Mouse (Mus musculus): ENCODE data around the gene Hinfp.
"Not testable (repeated sequence)": the region's sequence is repeated elsewhere in the genome, so short reads cannot be mapped to it uniquely, and the experiment has no call there.

Hinfp gene

DNA sequence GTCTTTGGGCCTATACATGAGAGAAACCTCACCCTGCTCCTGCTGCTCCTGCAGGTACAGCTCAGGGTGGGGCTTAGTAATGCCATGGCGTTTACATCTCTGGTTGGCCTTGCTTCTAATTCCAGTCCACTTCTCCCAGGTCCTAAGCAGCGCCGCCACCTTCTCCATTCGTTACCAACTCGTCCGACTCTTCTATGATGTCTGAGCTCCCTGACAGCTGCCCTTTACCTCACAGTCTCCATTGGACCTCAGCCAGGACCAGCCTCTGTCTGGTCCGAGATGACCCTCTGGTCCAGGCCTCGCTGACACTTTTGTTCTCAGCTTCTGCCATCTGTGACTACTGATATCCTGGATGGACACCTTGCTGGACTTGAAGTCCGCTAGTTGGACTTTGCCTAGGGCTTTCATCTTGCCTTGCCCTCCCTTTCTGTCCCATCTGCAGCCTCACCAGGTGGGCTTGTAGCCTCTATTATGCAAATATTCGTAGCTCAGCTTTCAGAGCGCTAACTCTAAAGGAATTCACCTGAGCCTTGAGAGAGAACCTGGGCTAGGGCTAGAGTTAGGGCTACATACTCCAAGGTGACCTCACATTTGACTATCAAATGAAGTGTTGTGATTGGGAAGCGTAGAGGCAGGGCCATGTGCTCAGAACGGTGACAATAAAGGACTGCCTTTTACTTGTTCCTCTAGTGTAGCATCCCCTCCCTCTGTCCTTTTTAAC is 27.6 kb upstream of the Hinfp start:
- no peak for DNase-seq

DNA sequence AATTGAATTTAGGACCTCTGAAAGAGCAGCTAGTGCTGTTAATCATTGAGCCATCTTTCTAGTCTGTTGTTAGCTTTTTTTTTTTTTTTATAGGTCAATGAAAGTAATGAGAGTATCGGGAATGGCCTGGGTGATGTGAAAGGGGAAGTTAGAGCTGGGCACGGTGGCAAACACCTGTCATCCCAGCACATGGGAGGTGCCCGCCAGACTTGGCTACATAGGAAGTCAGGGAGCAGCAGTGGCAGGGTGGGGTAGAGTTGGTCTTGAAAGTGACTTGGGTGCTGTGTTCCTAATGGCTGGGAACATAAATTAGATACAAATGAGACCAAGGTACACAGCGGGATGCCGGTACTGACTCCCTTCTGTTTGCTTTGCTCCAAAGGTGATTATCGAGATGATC is 25.3 kb upstream of the Hinfp start:
- no peak for DNase-seq

- no peak for DNase-seq
These were observed 22.5 kb upstream of the Hinfp start for GRCm38 (mm10) chr9:44327926-44328325.

DNA sequence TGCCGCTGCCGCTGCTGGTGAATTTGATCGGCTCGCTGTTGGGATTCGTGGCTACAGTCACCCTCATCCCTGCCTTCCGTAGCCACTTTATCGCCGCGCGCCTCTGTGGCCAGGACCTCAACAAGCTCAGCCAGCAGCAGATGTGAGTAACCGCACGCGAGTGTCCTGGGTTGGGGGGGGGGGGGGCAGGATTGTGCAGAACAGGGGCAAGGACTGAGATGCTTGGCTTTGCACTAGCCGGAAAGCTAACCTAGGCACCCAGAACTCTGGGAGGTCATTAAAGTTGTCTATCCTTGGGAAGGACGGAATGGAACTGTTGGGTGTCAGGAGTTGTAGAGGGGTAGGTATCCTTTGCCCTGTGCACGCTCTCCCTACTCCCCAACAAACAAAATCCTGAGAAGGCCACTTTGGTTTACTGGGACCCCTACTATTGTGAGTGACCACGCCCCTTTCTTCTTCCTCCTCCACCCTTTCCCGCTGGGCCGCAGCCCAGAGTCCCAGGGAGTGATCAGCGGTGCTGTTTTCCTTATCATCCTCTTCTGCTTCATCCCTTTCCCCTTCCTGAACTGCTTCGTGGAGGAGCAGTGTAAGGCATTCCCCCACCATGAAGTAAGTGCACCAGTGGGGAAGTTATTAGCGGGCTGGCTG is 21.7 kb upstream of the Hinfp start:
- DNase-seq = peak; percentile 59 to 66

- peak; percentile 86 to 89 for DNase-seq
These were observed 21.0 kb upstream of the Hinfp start for GRCm38 (mm10) chr9:44326371-44327063.

- DNase-seq = no peak
These were observed 20.4 kb upstream of the Hinfp start, which contains the start of gene Dpagt1 for GRCm38 (mm10) chr9:44325768-44326370. Gene Dpagt1, plus strand, starts transcription at chr9:44326019.

DNA sequence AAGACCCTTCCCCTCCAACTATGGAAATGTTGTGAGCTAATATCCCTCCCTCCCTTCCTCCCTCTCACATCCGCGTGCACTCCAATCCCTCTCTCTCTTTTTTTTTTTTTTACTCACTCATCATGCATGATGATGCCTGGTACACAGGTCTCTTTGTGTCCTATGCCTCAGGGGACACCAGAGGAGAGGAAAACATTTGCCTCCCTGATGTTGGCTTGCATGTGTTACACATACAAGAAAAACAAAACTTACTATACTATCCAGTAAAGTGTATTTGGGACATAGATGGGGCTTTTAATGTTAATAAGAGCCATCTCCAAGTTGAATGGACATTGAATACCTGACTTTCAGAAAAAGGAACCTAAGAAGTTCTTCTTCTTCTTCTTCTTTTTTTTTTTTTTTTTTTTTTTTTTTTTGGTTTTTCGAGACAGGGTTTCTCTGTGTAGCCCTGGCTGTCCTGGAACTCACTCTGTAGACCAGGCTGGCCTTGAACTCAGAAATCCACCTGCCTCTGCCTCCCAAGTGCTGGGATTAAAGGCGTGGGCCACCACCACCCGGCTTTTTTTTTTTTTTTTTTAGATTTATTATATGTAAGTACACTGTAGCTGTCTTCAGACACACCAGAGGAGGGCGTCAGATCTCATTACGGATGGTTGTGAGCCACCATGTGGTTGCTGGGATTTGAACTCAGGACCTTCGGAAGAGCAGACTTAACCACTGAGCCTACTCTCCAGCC is 19.7 kb upstream of the Hinfp start:
- not testable (repeated sequence) for DNase-seq

DNA sequence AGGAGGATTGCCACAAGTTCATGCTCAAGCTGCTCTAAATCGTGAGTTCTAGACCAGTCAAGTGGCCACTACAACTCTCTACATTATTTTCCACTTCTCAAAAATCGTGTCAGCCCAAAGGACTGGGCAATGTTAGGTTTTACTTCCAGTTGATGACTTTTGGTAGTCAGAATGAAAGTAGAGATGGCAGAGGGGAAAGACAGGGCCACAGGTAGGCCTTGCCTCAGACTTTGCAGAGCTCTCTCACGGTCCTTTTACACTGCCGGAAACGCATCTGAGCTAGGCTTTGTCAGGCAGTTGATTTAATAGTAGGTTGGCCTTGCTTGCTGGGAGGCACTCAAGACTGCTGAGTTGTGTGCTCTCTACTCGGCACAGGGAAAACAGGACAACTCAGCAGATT is 18.7 kb upstream of the Hinfp start:
- no peak for DNase-seq

- not testable (repeated sequence) for DNase-seq
These were observed 18.2 kb upstream of the Hinfp start for GRCm38 (mm10) chr9:44323656-44324055.

DNA sequence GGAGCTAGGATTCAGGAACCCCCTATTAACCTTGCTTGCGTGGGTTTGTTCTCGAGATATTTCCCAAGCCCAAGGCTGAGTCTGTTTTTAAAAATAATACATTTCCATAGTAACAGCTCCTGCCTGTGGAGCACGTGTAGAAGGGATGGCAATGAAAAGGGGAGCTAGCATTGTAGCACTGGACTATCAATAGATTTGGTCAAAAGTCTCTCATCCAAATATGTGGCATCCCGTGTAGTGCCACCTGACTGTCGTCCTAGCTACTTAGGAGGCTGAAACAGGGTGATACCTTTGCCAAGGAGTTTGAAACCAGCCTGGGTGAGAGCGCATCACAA is 15.3 kb upstream of the Hinfp start:
- DNase-seq = no peak

DNA sequence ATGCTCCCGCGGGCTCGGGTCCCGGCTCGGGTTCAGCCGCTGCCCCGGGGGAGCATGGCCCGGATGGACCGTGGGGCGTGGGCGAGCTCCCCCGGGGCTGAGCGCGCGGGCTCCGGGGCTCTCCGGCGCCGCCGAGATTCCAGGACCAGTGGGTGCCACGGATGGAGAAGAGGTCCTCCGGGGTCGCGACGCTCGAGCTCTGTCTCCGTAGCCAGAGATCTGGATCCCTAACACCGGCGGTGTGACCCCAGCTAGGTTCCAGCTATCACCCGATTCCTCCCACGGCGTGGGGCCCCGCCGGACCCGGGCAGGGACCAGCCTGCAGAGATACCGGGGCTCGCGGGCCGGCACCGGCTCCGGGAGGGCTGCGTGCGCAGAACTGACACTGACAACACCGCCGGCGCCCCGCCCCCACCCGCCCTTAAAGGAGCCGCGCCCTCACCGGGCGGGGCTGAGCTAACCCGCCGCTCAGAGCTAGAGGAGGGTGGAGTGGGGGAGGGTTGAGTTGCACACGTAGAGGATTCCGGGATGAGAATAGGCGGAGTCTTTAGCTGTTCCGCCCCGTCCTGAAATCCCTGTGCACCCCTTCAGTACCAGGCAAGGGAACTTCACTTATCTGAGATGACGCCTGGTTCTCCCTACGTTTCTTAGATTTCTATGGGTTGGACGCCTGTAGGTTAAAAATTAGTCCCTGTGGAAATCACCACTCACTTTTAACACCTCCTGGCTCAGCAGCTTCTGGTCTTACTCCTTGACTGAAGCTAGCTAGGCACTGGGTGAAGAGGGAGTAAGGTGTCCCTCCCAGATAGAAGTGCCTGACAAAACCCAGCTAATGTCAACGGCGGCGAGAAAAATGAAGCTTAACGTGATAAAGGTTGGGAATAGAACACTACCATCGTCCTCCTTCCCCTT is 14.7 kb upstream of the Hinfp start, which contains the start of gene C2cd2l:
C2cd2l (minus strand) TSS at position 399 of the 912 bp plus-strand sequence.
- DNase-seq = peak; percentile 91 to 94

DNA sequence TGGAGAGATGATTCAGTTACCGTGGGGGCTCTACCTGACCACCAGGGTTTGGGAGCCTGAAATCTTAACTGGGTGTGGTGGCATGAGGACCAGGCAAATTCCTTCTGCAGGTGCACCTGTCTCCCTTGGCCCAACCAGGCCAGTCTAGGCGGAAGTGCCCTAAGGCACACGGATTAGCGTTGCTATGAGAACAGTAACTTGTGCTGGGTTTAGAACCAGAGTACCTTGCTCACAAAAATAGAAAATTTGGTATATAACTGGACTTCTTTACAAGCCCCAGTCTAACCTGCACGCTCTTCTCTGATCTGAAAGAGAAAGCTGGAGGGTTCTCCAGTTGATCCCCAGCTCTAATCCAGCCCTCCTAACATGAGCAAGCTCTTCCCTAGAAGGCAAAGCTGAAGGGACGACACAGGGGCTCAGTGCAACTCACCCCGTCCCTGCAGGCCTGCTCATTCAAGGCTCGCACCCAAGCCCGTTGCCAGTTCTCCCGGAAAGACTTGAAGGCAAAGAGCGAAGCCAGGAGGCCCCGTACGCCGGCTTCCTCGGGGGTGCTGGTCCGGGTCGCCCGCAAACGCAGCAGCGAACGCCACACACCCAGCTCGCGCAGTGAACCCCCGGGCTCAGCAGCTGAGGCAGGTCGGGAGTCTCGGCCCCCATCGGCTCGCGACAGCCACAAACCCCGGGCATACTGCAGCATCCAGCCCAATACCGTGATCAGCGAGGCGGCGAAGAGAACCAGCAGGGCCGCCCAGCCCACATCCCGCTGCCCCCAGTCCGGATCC is 13.8 kb upstream of the Hinfp start:
- peak in 1 of 2 experiments; percentile 49 for DNase-seq

DNA sequence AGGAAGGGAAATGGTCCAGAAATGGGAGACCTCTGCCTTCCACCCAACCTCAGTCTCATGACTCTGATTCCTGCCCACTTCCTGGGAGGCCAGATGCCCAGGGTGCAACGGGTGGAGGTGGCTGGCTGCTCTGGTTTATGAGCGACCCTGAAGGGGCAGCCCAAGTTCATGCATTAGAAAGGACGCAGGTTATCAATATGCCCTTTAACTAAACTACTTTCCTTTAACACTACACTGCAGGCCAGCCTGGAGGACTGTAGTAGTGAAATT is 13.3 kb upstream of the Hinfp start:
- DNase-seq = no peak

DNA sequence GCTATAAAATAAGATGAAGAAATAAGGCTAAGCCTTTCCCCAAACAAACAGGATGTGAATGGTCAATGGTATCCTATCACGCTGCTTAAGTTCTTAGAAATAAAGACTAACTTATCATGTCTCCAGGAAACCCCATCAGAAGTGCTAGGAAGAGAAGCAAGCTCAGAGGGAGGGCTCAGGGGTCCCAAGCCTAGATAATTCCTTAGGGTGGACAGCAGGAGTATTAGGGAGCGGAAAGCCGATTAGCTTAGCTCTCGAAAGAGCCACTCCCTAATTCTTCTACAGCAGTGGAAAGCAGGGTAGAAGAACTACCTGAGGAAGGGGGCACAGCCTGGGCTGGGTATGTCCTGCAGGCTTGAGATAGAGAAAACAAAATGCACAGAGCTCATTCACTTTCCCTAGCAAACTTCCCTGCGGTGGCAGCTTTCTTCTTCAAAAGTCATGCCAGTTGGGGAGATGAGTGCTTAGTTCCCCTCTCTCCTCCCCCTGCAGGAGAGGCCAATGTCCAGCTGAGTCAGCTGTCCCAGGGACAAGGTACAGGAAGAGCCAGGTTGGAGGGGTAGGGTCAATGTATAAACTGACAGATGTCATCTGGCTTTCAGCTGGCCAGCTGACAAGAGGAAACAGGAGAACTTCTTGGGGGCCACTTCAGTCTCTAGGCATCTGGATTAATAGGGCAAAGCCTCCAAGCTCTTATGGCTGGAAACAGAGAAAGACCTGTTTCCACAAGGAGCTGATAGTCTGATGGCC is 12.8 kb upstream of the Hinfp start:
- no peak for DNase-seq

DNA sequence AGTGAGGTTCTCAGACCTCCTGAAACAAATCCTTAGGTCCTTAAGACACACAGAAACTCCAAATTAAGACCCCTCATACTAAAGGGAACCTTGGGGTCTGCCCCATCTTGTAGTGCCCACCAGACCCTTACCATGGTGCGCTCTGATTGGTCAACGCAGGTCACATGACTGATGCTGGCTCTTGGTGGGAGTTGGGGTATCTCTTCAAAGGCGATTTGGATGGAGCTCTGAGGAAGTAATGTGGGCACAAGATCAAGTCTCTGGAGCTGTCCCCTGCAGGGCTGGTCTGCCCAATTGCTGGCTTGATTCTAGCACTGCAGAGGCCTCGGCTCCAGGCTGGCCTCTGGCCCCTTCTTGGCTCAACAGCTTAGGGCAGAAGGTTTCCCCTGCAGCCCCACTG is 12.0 kb upstream of the Hinfp start:
- DNase-seq = no peak

- no peak for DNase-seq
These were observed 9.4 kb upstream of the Hinfp start for GRCm38 (mm10) chr9:44314910-44315309.

- no peak for DNase-seq
These were observed 8.7 kb upstream of the Hinfp start for GRCm38 (mm10) chr9:44314257-44314547.

GRCm38 (mm10) chr9:44313476-44314256 is 8.2 kb upstream of the Hinfp start:
- peak in 1 of 2 experiments; percentile 20 for DNase-seq
